Mouse (Mus musculus) small intestine, adult 2 months (tissue): ENCODE data around the gene Sec16b. TPM values are rescaled to one million over a fixed set of nuclear protein-coding genes. Genes with fewer than 3 reads are reported as not detected.

Source experiments
- H3K27ac ChIP-seq: fragments of 200-500 bp; 2 replicates; pipeline ENCODE4 v1.5.1; 2012; ENCODE audit warnings: low read depth, low read length, control low read depth, inconsistent platforms; ENCODE audit not compliant: insufficient read depth
- H3K27me3 ChIP-seq: fragments of 200-500 bp; 2 replicates; pipeline ENCODE4 v1.6.1; 2012; ENCODE audit warnings: mild to moderate bottlenecking, moderate library complexity, low read length, inconsistent platforms; ENCODE audit not compliant: control insufficient read depth, insufficient read depth
- H3K36me3 ChIP-seq: fragments of 200-500 bp; 2 replicates; pipeline ENCODE4 v1.6.1; 2012; ENCODE audit warnings: mild to moderate bottlenecking, low read length, control low read depth, inconsistent platforms; ENCODE audit not compliant: control insufficient read depth, insufficient read depth
- H3K4me1 ChIP-seq: fragments of 200-500 bp; 2 replicates; pipeline ENCODE4 v1.6.1; 2012; ENCODE audit warnings: low read length, inconsistent platforms, mixed read lengths; ENCODE audit not compliant: control insufficient read depth, insufficient read depth, insufficient read length
- H3K4me3 ChIP-seq: fragments of 200-500 bp; 2 replicates; pipeline ENCODE4 v1.5.1; 2012; ENCODE audit warnings: low read depth, mild to moderate bottlenecking, control low read depth, inconsistent platforms, low read length, moderate library complexity
- CTCF ChIP-seq: fragments of 200-500 bp; IDR thresholded peaks from 2 replicates; pipeline ENCODE4 v1.5.1; 2012; ENCODE audit warnings: low read depth, mild to moderate bottlenecking, control low read depth, inconsistent platforms, low read length, moderate library complexity, mixed read lengths; ENCODE audit not compliant: insufficient replicate concordance, insufficient read length; ENCODE audit errors: extremely low read depth
- POLR2A ChIP-seq: fragments of 200-500 bp; IDR thresholded peaks from 2 replicates; pipeline ENCODE4 v1.6.1; 2012; ENCODE audit warnings: low read depth, mild to moderate bottlenecking, control low read depth, inconsistent platforms, low read length, moderate library complexity
- WGBS: fragments of 180-500 bp; shearing (Covaris S2); methylation state at CpG from one replicate; pipeline ENCODE4 v1.1.7; 2018; 5-methylcytosine and 5-hydroxymethylcytosine counted together
- polyA plus RNA-seq: library from polyadenylated mRNA; depleted of rRNA; stranded (reverse); fragments of >200 nt; gene quantifications from 2 replicates; pipeline ENCODE4 v1.2.3, GENCODE M21; 2012

The Sec16b gene
- polyA plus RNA-seq, 1 experiment = 33.0 TPM

GRCm38 (mm10) chr1:157484161-157484560, 22.4 kb upstream of the Sec16b start:
- Histone ChIP-seq H3K27me3 (no peaks in the 10 kb centered on the region), H3K27ac (no peak overlapping the region), H3K36me3 (no peaks in the 10 kb centered on the region), H3K4me1 (no peaks in the 10 kb centered on the region), H3K4me3 (no peak overlapping the region)
- 94% methylated on average over 4 of the region's 4 CpGs for WGBS
- TF ChIP-seq CTCF (no peak), POLR2A (no peak)

- 88% methylated on average over 1 of the region's 1 CpGs for WGBS
- H3K4me1 ChIP-seq = no peaks in the 10 kb centered on the region
- no peaks in the 10 kb centered on the region for H3K27me3 ChIP-seq
Measured at GRCm38 (mm10) chr1:157500657-157501056, 5.9 kb upstream of the Sec16b start.

GRCm38 (mm10) chr1:157501352-157501945, 5.1 kb upstream of the Sec16b start:
- WGBS = 78% methylated on average over 6 of the region's 6 CpGs
- Histone ChIP-seq H3K36me3 (no peaks in the 10 kb centered on the region), H3K27me3 (no peaks in the 10 kb centered on the region), H3K4me3 (no peak overlapping the region), H3K4me1 (no peaks in the 10 kb centered on the region), H3K27ac (no peak overlapping the region)
- TF ChIP-seq CTCF (no peak), POLR2A (no peak)

More at GRCm38 (mm10) chr1:157500657-157501056, 5.9 kb upstream of the Sec16b start:
- Histone ChIP-seq H3K36me3 (no peaks in the 10 kb centered on the region), H3K4me3 (no peak overlapping the region), H3K27ac (no peak overlapping the region)
- TF ChIP-seq POLR2A (no peak), CTCF (no peak)

- no peak for TF ChIP-seq POLR2A
- no peak for TF ChIP-seq CTCF
- Histone ChIP-seq H3K4me1 (0 out of 2 replicates have a peak, but pooled peaks cover 1% of the 10 kb centered on the region), H3K36me3 (no peaks in the 10 kb centered on the region), H3K27me3 (no peaks in the 10 kb centered on the region), H3K27ac (no peak overlapping the region), H3K4me3 (no peak overlapping the region)
- 51% methylated on average over 6 of the region's 6 CpGs for WGBS
Measured at GRCm38 (mm10) chr1:157503071-157503470, 3.5 kb upstream of the Sec16b start.

- TF ChIP-seq POLR2A (no peak), CTCF (no peak)
- Histone ChIP-seq H3K36me3 (no peaks in the 10 kb centered on the region), H3K27ac (no peak overlapping the region), H3K4me3 (no peak overlapping the region), H3K27me3 (no peaks in the 10 kb centered on the region), H3K4me1 (0 out of 2 replicates have a peak, but pooled peaks cover 1% of the 10 kb centered on the region)
- 24% methylated on average over 4 of the region's 4 CpGs for whole genome bisulfite sequencing
Measured at GRCm38 (mm10) chr1:157506995-157507595, 567 bp downstream of the Sec16b start.

- WGBS = 65% methylated on average over 5 of the region's 5 CpGs
- no peak for TF ChIP-seq CTCF
- no peak for TF ChIP-seq POLR2A
- H3K4me1 ChIP-seq = 0 out of 2 replicates have a peak, but pooled peaks cover 1% of the 10 kb centered on the region
- H3K4me3 ChIP-seq = no peak overlapping the region
- no peak overlapping the region for H3K27ac ChIP-seq
- H3K36me3 ChIP-seq = no peaks in the 10 kb centered on the region
- H3K27me3 ChIP-seq = no peaks in the 10 kb centered on the region
Measured at GRCm38 (mm10) chr1:157507814-157508213, 1.3 kb downstream of the Sec16b start.

- no peaks in the 10 kb centered on the region for H3K36me3 ChIP-seq
- TF ChIP-seq POLR2A (no peak), CTCF (no peak)
- WGBS = 79% methylated on average over 11 of the region's 11 CpGs
Measured at GRCm38 (mm10) chr1:157512690-157513448, 6.3 kb downstream of the Sec16b start.

More at GRCm38 (mm10) chr1:157512690-157513448, 6.3 kb downstream of the Sec16b start:
- H3K27me3 ChIP-seq = no peaks in the 10 kb centered on the region
- no peak overlapping the region for H3K4me3 ChIP-seq
- no peak overlapping the region for H3K27ac ChIP-seq
- H3K4me1 ChIP-seq = no peaks in the 10 kb centered on the region
